Mouse (Mus musculus) embryonic facial prominence, embryonic 15.5 days (tissue): Measurements from ENCODE around the gene Ggnbp2. TPM values are rescaled to one million over a fixed set of nuclear protein-coding genes. Genes with fewer than 3 reads are reported as not detected.
"Not testable (repeated sequence)": the region's sequence is repeated elsewhere in the genome, so short reads cannot be mapped to it uniquely, and the experiment has no call there.

Experiments
- ATAC-seq: fragments of 200-750 bp; cut with Nextera tagmentation; 2 replicates; pipeline ENCODE4 v1.8.0; 2017; ENCODE audit warnings: low read depth, moderate TSS enrichment; ENCODE audit not compliant: insufficient number of reproducible peaks, low FRiP score, low TSS enrichment
- H3K27ac ChIP-seq: fragments of 300-500 bp; sonication (generic); replicated peaks from 2 replicates; pipeline ENCODE4 v1.5.1; 2015; ENCODE audit warnings: mild to moderate bottlenecking, inconsistent platforms
- H3K27me3 ChIP-seq: fragments of 300-500 bp; sonication (generic); 2 replicates; pipeline ENCODE4 v1.6.1; 2015; ENCODE audit warnings: inconsistent platforms
- H3K36me3 ChIP-seq: fragments of 300-500 bp; sonication (generic); 2 replicates; pipeline ENCODE4 v1.6.1; 2015; ENCODE audit warnings: mild to moderate bottlenecking, inconsistent platforms
- H3K4me1 ChIP-seq: fragments of 300-500 bp; sonication (generic); 2 replicates; pipeline ENCODE4 v1.6.1; 2015; ENCODE audit warnings: inconsistent platforms
- H3K4me2 ChIP-seq: fragments of 300-500 bp; sonication (generic); replicated peaks from 2 replicates; pipeline ENCODE4 v1.6.1; 2015; ENCODE audit warnings: mild to moderate bottlenecking, inconsistent platforms
- H3K4me3 ChIP-seq: fragments of 300-500 bp; sonication (generic); replicated peaks from 2 replicates; pipeline ENCODE4 v1.5.1; 2015; ENCODE audit warnings: mild to moderate bottlenecking, inconsistent platforms
- H3K9ac ChIP-seq: fragments of 300-500 bp; sonication (generic); 2 replicates; pipeline ENCODE4 v1.6.1; 2015; ENCODE audit warnings: inconsistent platforms
- H3K9me3 ChIP-seq: fragments of 300-500 bp; sonication (generic); replicated peaks from 2 replicates; pipeline ENCODE4 v1.6.1; 2016; ENCODE audit warnings: inconsistent platforms
- WGBS: fragments of 180-500 bp; shearing (Covaris S2); methylation state at CpG from one replicate; pipeline ENCODE4 v1.1.7; 2015; 5-methylcytosine and 5-hydroxymethylcytosine counted together
- polyA plus RNA-seq: library from polyadenylated mRNA; unstranded; fragments of >200 nt; fragmentation: Nextera tagmentation; extraction: Ambion mirVana; gene quantifications from 2 replicates; pipeline ENCODE4 v1.2.1, GENCODE M21; 2015

Gene Ggnbp2
- polyA plus RNA-seq, 1 experiment from 2014 or later, result 72.0 TPM

- ATAC-seq, result no peak
- WGBS, result 82% methylated on average over 7 of the region's 7 CpGs
These were observed 23.0 kb downstream of the Ggnbp2 start for GRCm38 (mm10) chr11:84847475-84848090.

GRCm38 (mm10) chr11:84846741-84847474, 23.7 kb downstream of the Ggnbp2 start:
- peaks cover 65% of the 10 kb centered on the region for H3K36me3 ChIP-seq
- 95% methylated on average over 15 of the region's 15 CpGs for WGBS

More at GRCm38 (mm10) chr11:84847475-84848090, 23.0 kb downstream of the Ggnbp2 start:
- Histone ChIP-seq H3K27ac (no peak overlapping the region), H3K9ac (no peak overlapping the region), H3K27me3 (no peaks in the 10 kb centered on the region), H3K4me3 (no peak overlapping the region), H3K4me1 (no peaks in the 10 kb centered on the region), H3K9me3 (no peaks in the 10 kb centered on the region), H3K4me2 (no peak overlapping the region), H3K36me3 (peaks cover 66% of the 10 kb centered on the region)

GRCm38 (mm10) chr11:84839330-84839729, 31.3 kb downstream of the Ggnbp2 start:
- Histone ChIP-seq H3K27ac (no peak overlapping the region), H3K36me3 (peaks cover 67% of the 10 kb centered on the region), H3K9me3 (no peaks in the 10 kb centered on the region), H3K27me3 (no peaks in the 10 kb centered on the region), H3K4me2 (no peak overlapping the region), H3K4me1 (no peaks in the 10 kb centered on the region), H3K4me3 (no peak overlapping the region), H3K9ac (no peak overlapping the region)
- ATAC-seq, result no peak
- WGBS, result 85% methylated on average over 2 of the region's 2 CpGs

More at GRCm38 (mm10) chr11:84846741-84847474, 23.7 kb downstream of the Ggnbp2 start:
- no peak for ATAC-seq
- no peak overlapping the region for H3K27ac ChIP-seq
- H3K9me3 ChIP-seq, result no peaks in the 10 kb centered on the region
- H3K4me3 ChIP-seq, result no peak overlapping the region
- H3K27me3 ChIP-seq, result no peaks in the 10 kb centered on the region
- H3K4me1 ChIP-seq, result no peaks in the 10 kb centered on the region
- H3K9ac ChIP-seq, result no peak overlapping the region
- no peak overlapping the region for H3K4me2 ChIP-seq

GRCm38 (mm10) chr11:84829495-84829894, 41.1 kb downstream of the Ggnbp2 start:
- not testable (repeated sequence) for ATAC-seq, H3K9me3 ChIP-seq, H3K27me3 ChIP-seq, H3K4me1 ChIP-seq
- H3K27ac ChIP-seq, result peak overlapping the region; percentile 85
- H3K4me3 ChIP-seq, result peak overlapping the region; percentile 81
- H3K9ac ChIP-seq, result peak overlapping the region; percentile 70; the same call in 1 of the 2 replicates
- H3K36me3 ChIP-seq, result peaks cover 34% of the 10 kb centered on the region
- H3K4me2 ChIP-seq, result peak overlapping the region; percentile 86
- WGBS, result 72% methylated on average over 11 of the region's 11 CpGs

GRCm38 (mm10) chr11:84828516-84829399, 41.9 kb downstream of the Ggnbp2 start, which contains the start of gene Dhrs11:
Dhrs11 (minus strand) TSS chr11:84828994.
- peak within 1 kb of the TSS; percentile 86 for H3K4me2 ChIP-seq
- H3K27ac ChIP-seq, result peak within 1 kb of the TSS; percentile 85
- no peaks in the 10 kb centered on the region for H3K27me3 ChIP-seq
- peak within 1 kb of the TSS; percentile 70 for H3K9ac ChIP-seq
- peaks cover 26% of the 10 kb centered on the region for H3K36me3 ChIP-seq
- under 1% methylated on average over 62 of the region's 62 CpGs for WGBS
- peaks cover 5% of the 10 kb centered on the region; the same call in 1 of the 2 replicates for H3K4me1 ChIP-seq
- peak within 1 kb of the TSS; percentile 81 for H3K4me3 ChIP-seq
- ATAC-seq, result peak; percentile 95
- no peaks in the 10 kb centered on the region for H3K9me3 ChIP-seq

DNA sequence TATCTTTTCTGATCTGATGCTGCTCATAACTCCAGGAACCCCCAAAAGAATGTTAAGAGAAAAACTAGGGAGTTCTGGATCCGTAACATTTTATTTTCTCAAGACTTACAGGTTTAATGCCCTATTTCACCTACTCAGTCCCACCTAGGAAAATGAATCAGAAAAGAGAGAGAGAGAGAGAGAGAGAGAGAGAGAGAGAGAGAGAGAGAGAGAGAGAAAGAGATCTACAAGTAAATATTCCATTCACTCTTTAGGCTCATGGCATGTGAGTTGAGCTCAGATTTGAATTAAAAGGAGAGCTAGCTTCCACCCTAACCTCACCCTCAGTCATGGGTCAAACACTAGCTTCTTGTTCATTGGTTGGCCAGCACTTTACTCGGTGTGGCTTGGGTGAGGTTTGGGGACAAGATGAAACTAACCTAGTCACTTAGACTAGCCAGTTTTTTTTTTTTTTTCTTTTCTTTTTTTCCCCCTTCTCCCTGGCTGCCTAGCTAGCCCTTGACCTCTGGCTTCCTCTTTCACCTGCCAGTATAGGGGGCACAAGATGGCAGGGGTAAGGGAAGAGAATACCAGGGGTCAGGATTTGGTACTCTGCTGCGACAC, 42.6 kb downstream of the Ggnbp2 start:
- Histone ChIP-seq H3K9me3 (no peaks in the 10 kb centered on the region), H3K4me1 (peaks cover 11% of the 10 kb centered on the region; the same call in 1 of the 2 replicates), H3K4me2 (peak overlapping the region; percentile 86), H3K36me3 (peaks cover 23% of the 10 kb centered on the region), H3K27ac (no peak overlapping the region), H3K9ac (0 out of 2 replicates have a peak overlapping the region, but pooled peaks have one; percentile 70), H3K27me3 (no peaks in the 10 kb centered on the region), H3K4me3 (peak overlapping the region; percentile 81)
- ATAC-seq, result no peak
- WGBS, result 41% methylated on average over 3 of the region's 3 CpGs

GRCm38 (mm10) chr11:84827492-84827891, 43.1 kb downstream of the Ggnbp2 start:
- no peaks in the 10 kb centered on the region for H3K27me3 ChIP-seq
- H3K9ac ChIP-seq, result no peak overlapping the region
- peaks cover 11% of the 10 kb centered on the region; the same call in 1 of the 2 replicates for H3K4me1 ChIP-seq
- H3K4me3 ChIP-seq, result no peak overlapping the region
- no peaks in the 10 kb centered on the region for H3K9me3 ChIP-seq
- no peak overlapping the region for H3K4me2 ChIP-seq
- no peak for ATAC-seq
- H3K27ac ChIP-seq, result no peak overlapping the region
- H3K36me3 ChIP-seq, result peaks cover 19% of the 10 kb centered on the region

- WGBS, result 58% methylated on average over 3 of the region's 3 CpGs
- Histone ChIP-seq H3K9me3 (no peaks in the 10 kb centered on the region), H3K9ac (no peak overlapping the region), H3K4me1 (peaks cover 11% of the 10 kb centered on the region; the same call in 1 of the 2 replicates), H3K27ac (no peak overlapping the region), H3K27me3 (no peaks in the 10 kb centered on the region), H3K4me2 (no peak overlapping the region), H3K36me3 (peaks cover 9% of the 10 kb centered on the region; the same call in 1 of the 2 replicates), H3K4me3 (no peak overlapping the region)
- no peak for ATAC-seq
These were observed 44.4 kb downstream of the Ggnbp2 start for GRCm38 (mm10) chr11:84826185-84826584.

DNA sequence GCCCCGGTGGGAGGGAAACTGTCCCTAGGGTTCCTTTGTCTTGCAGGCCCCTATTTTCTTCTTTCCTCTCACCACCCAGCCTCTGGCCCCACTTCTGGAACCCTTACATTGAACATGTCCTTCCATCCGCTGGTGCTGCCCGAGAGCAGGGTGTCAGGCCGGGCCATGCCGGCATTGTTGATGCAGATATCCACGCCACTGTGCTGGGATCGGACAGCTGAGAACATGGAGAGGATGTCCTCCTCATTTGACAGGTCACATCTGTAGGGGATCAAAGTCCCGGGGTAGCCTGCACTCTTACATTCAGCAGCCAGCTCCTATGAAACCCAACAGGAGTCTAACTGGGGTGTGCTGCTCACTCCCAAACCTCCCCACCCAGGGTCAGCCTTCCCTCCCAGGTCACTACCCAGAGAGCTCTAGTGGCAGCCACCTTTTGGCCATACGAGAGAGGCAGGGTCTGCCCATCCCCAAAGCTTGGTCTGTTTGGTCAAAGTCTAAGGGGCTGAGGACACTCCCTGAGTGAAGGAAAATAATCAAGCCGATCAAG, 45.3 kb downstream of the Ggnbp2 start:
- no peaks in the 10 kb centered on the region for H3K27me3 ChIP-seq
- WGBS, result 90% methylated on average over 10 of the region's 10 CpGs
- no peak for ATAC-seq
- H3K4me1 ChIP-seq, result peaks cover 11% of the 10 kb centered on the region; the same call in 1 of the 2 replicates
- H3K4me2 ChIP-seq, result no peak overlapping the region
- no peak overlapping the region for H3K4me3 ChIP-seq
- peaks cover 6% of the 10 kb centered on the region; the same call in 1 of the 2 replicates for H3K36me3 ChIP-seq
- H3K27ac ChIP-seq, result no peak overlapping the region
- H3K9me3 ChIP-seq, result no peaks in the 10 kb centered on the region
- H3K9ac ChIP-seq, result no peak overlapping the region

GRCm38 (mm10) chr11:84823484-84823897, 47.1 kb downstream of the Ggnbp2 start:
- 62% methylated on average over 10 of the region's 10 CpGs for WGBS
- Histone ChIP-seq H3K4me2 (no peak overlapping the region), H3K36me3 (no peaks in the 10 kb centered on the region)

More at GRCm38 (mm10) chr11:84823484-84823897, 47.1 kb downstream of the Ggnbp2 start:
- Histone ChIP-seq H3K4me3 (no peak overlapping the region), H3K9ac (no peak overlapping the region), H3K27me3 (no peaks in the 10 kb centered on the region), H3K4me1 (peaks cover 10% of the 10 kb centered on the region; the same call in 1 of the 2 replicates), H3K9me3 (no peaks in the 10 kb centered on the region), H3K27ac (no peak overlapping the region)
- ATAC-seq, result no peak
